8 mouse cellular contexts compared by ENCODE assay signal in genomic region chr11:83534609-83535423, GRCm38 (mm10). TPM values are rescaled to one million over a fixed set of nuclear protein-coding genes. Genes with fewer than 3 reads are reported as not detected.
DNase-seq lines count a peak whose midpoint lies in the region; ATAC-seq lines count a peak whose summit lies in the region.

No protein-coding gene starts in this region.

- peak; percentile 30; the same call in 1 of the 2 replicates for ATAC-seq in neutrophil, adult 5-6 weeks (ENCODE audit: extremely low read depth, insufficient number of reproducible peaks, low FRiP score, poor library complexity, severe bottlenecking)

- intact Hi-C loops in left cerebral cortex, postnatal 4 days (cut with DNase I), result no loop called here

- peak; percentile 14 to 37 for DNase-seq in spleen, adult 18-20 months
- DNase-seq in spleen, adult 12 weeks (ENCODE audit: low spot score), result no peak
- DNase-seq in cerebellum, adult 18-20 months, result peak; percentile 29 to 37
- peak; percentile 55 to 79 for DNase-seq in gastrocnemius, postnatal 4 days (ENCODE audit: low spot score in 2 of 2)
- peak; percentile 87 for DNase-seq in kidney, adult 18-20 months
- peak; percentile 61 for DNase-seq in left cerebral cortex, postnatal 4 days
- DNase-seq in c-Kit-positive CD71-positive TER-119-positive erythroid progenitor cells, embryonic 14.5 days (ENCODE audit: low spot score), result no peak

RNA-seq across cellular contexts. Expression of gene Ccl5, which starts 4.5 kb away (rescaled TPM):
- not detected for total RNA-seq in gastrocnemius, postnatal 4 days (2021)
- not detected for total RNA-seq in left cerebral cortex, postnatal 4 days (2021)
- total RNA-seq in neutrophil, adult 5-6 weeks (2017), result 14.0 and 15.2 TPM in 2 replicates

RNA-seq across cellular contexts. Expression of gene Heatr9, which starts 12.8 kb away (rescaled TPM):
- total RNA-seq in gastrocnemius, postnatal 4 days (2021), result not detected
- not detected for total RNA-seq in left cerebral cortex, postnatal 4 days (2021)
- not detected in 2 replicates for total RNA-seq in neutrophil, adult 5-6 weeks (2017)

RNA-seq across cellular contexts. Expression of gene Ccl9, which starts 43.6 kb away (rescaled TPM):
- 1 to 10 TPM; 4.0 to 4.9 TPM for total RNA-seq in gastrocnemius, postnatal 4 days (2021)
- 1 to 10 TPM; 1.3 to 2.0 TPM for total RNA-seq in left cerebral cortex, postnatal 4 days (2021)
- 30.6 and 52.2 TPM in 2 replicates for total RNA-seq in neutrophil, adult 5-6 weeks (2017)

RNA-seq across cellular contexts. Expression of gene Ccl6, which starts 58.1 kb away (rescaled TPM):
- total RNA-seq in gastrocnemius, postnatal 4 days (2021), result 1 to 10 TPM; 2.9 to 3.7 TPM
- total RNA-seq in left cerebral cortex, postnatal 4 days (2021), result 1 to 10 TPM; 1.4 to 1.6 TPM
- total RNA-seq in neutrophil, adult 5-6 weeks (2017), result 1,141 and 1,189 TPM in 2 replicates

Comparison
In these comparisons a context has a peak if more than half of its experiments do, and no peak if none do; other contexts are left out.
1. DNase-seq: peak in spleen, adult 18-20 months (2 of 2), cerebellum, adult 18-20 months (2 of 2), gastrocnemius, postnatal 4 days (2 of 2), kidney, adult 18-20 months (single experiment) and left cerebral cortex, postnatal 4 days (single experiment); none in spleen, adult 12 weeks (single experiment) and c-Kit-positive CD71-positive TER-119-positive erythroid progenitor cells, embryonic 14.5 days (single experiment).
2. RNA of gene Ccl5, which starts 4.5 kb away (total RNA-seq): 14.0 to 15.2 TPM in neutrophil, adult 5-6 weeks; not detected in left cerebral cortex, postnatal 4 days and not detected in gastrocnemius, postnatal 4 days; every median in the first group is over 10 times any median in the second.